Mouse (Mus musculus): ENCODE data around the gene Ndufa11. TPM values are rescaled to one million over a fixed set of nuclear protein-coding genes. Genes with fewer than 3 reads are reported as not detected.

Gene Ndufa11
- total and polyA plus RNA-seq, 2 experiments from 2014 or later = 501 to 728 TPM

DNA sequence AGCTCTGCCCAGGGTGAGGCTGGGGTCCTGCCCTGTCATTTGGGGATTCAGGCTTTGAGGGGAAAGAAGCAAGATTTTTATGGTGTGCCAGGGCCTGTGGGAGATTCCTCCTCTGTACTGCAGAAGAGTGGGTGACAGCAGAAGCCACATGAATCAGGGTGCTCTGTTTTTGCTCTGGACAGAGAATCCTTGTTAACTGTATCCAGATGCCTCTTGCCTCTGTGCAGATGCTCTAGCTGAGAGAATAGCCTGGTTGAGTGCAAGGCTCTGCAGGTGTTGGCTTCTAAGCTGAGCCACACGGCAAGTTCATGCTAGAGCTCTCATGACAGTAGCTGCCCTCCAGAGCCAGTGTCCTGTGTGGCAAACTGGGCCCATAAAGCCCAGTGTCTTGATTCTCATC is 24.2 kb upstream of the Ndufa11 start:
- WGBS = 13% methylated on average over 1 of the region's 1 CpGs
- Histone ChIP-seq H3K4me3 (ENCODE audit: low read length) (no peak overlapping the region), H3K9me3 (ENCODE audit: low read length) (no peaks in the 10 kb centered on the region), H3K4me2 (ENCODE audit: low read depth, low read length) (no peak overlapping the region), H3K4me1 (ENCODE audit: insufficient read depth, low read length) (peaks cover 7% of the 10 kb centered on the region), H3K27me3 (ENCODE audit: insufficient read depth, low read length) (no peaks in the 10 kb centered on the region), H3K27ac (peak overlapping the region; percentile 12; the same call in 1 of the 2 replicates), H3K36me3 (ENCODE audit: insufficient read depth, low read length) (peaks cover 22% of the 10 kb centered on the region), H3K9ac (replicated peaks; ENCODE audit: low read length) (peak overlapping the region; percentile 28; the same call in 1 of the 2 replicates)
- TF ChIP-seq CTCF (IDR thresholded peaks at IDR 0.05; ENCODE audit: low read depth) = no peak
- ATAC-seq (peak; percentile 39), DNase-seq (ENCODE audit: low spot score) (no peak)

- peaks cover 25% of the 10 kb centered on the region for H3K36me3 ChIP-seq (ENCODE audit: insufficient read depth, low read length)
- DNase-seq (ENCODE audit: low spot score) (peak; percentile 85), ATAC-seq (peak; percentile 70)
- H3K27me3 ChIP-seq (ENCODE audit: insufficient read depth, low read length) = no peaks in the 10 kb centered on the region
- no peak for TF ChIP-seq CTCF (IDR thresholded peaks at IDR 0.05; ENCODE audit: low read depth)
- H3K4me1 ChIP-seq (ENCODE audit: insufficient read depth, low read length) = peaks cover 7% of the 10 kb centered on the region
- no peaks in the 10 kb centered on the region for H3K9me3 ChIP-seq (ENCODE audit: low read length)
- no peak overlapping the region for H3K4me2 ChIP-seq (ENCODE audit: low read depth, low read length)
- WGBS = 28% methylated on average over 6 of the region's 6 CpGs
- H3K9ac ChIP-seq (replicated peaks; ENCODE audit: low read length) = peak overlapping the region; percentile 28; the same call in 1 of the 2 replicates
- H3K27ac ChIP-seq = peak overlapping the region; percentile 12; the same call in 1 of the 2 replicates
- H3K4me3 ChIP-seq (ENCODE audit: low read length) = no peak overlapping the region
Measured at GRCm38 (mm10) chr17:56693851-56694310, 23.7 kb upstream of the Ndufa11 start.

- ATAC-seq (no peak), DNase-seq (ENCODE audit: low spot score) (no peak)
- Histone ChIP-seq H3K4me3 (ENCODE audit: low read length) (no peak overlapping the region), H3K4me2 (ENCODE audit: low read depth, low read length) (no peak overlapping the region), H3K27me3 (ENCODE audit: insufficient read depth, low read length) (no peaks in the 10 kb centered on the region), H3K27ac (no peak overlapping the region), H3K9me3 (ENCODE audit: low read length) (no peaks in the 10 kb centered on the region), H3K9ac (replicated peaks; ENCODE audit: low read length) (no peak overlapping the region), H3K36me3 (ENCODE audit: insufficient read depth, low read length) (peaks cover 80% of the 10 kb centered on the region), H3K4me1 (ENCODE audit: insufficient read depth, low read length) (no peaks in the 10 kb centered on the region)
- 86% methylated on average over 2 of the region's 2 CpGs for WGBS
- no peak for TF ChIP-seq CTCF (IDR thresholded peaks at IDR 0.05; ENCODE audit: low read depth)
Measured at GRCm38 (mm10) chr17:56700451-56700850, 17.1 kb upstream of the Ndufa11 start.

DNA sequence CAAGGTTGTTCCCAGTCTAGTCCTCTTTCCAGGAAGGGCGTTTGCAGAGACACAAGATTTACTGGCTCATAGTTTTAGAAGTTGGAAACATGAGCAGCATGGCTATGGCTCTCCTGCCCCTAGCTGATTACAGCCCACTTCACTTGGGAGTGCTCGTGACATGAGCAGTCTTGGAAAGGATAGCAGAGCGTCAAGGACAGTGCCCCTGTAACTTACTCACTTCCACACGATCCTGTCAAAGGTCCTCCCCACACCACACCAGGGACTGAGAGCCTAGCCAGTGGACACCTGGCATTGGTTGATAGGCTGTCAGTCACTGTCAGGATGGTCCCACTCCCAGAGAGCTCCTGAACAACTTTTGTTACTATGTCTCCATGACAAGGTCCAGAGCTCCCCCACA is 14.5 kb upstream of the Ndufa11 start:
- ATAC-seq (no peak), DNase-seq (ENCODE audit: low spot score) (no peak)

GRCm38 (mm10) chr17:56706515-56706914 is 11.1 kb upstream of the Ndufa11 start:
- Histone ChIP-seq H3K4me1 (ENCODE audit: insufficient read depth, low read length) (no peaks in the 10 kb centered on the region), H3K9me3 (ENCODE audit: low read length) (no peaks in the 10 kb centered on the region), H3K4me2 (ENCODE audit: low read depth, low read length) (no peak overlapping the region), H3K36me3 (ENCODE audit: insufficient read depth, low read length) (peaks cover 93% of the 10 kb centered on the region), H3K27ac (no peak overlapping the region), H3K4me3 (ENCODE audit: low read length) (no peak overlapping the region), H3K27me3 (ENCODE audit: insufficient read depth, low read length) (no peaks in the 10 kb centered on the region), H3K9ac (replicated peaks; ENCODE audit: low read length) (no peak overlapping the region)
- TF ChIP-seq CTCF (IDR thresholded peaks at IDR 0.05; ENCODE audit: low read depth) = no peak
- ATAC-seq = no peak
- no peak for DNase-seq (ENCODE audit: low spot score)
- 93% methylated on average over 1 of the region's 1 CpGs for WGBS

More for the DNA sequence above, 14.5 kb upstream of the Ndufa11 start:
- no peak overlapping the region for H3K4me2 ChIP-seq (ENCODE audit: low read depth, low read length)
- TF ChIP-seq CTCF (IDR thresholded peaks at IDR 0.05; ENCODE audit: low read depth) = no peak
- H3K4me1 ChIP-seq (ENCODE audit: insufficient read depth, low read length) = no peaks in the 10 kb centered on the region
- no peaks in the 10 kb centered on the region for H3K27me3 ChIP-seq (ENCODE audit: insufficient read depth, low read length)
- no peaks in the 10 kb centered on the region for H3K9me3 ChIP-seq (ENCODE audit: low read length)
- 90% methylated on average over 4 of the region's 4 CpGs for WGBS
- H3K9ac ChIP-seq (replicated peaks; ENCODE audit: low read length) = no peak overlapping the region
- H3K36me3 ChIP-seq (ENCODE audit: insufficient read depth, low read length) = peaks cover 87% of the 10 kb centered on the region
- H3K27ac ChIP-seq = no peak overlapping the region
- no peak overlapping the region for H3K4me3 ChIP-seq (ENCODE audit: low read length)

DNA sequence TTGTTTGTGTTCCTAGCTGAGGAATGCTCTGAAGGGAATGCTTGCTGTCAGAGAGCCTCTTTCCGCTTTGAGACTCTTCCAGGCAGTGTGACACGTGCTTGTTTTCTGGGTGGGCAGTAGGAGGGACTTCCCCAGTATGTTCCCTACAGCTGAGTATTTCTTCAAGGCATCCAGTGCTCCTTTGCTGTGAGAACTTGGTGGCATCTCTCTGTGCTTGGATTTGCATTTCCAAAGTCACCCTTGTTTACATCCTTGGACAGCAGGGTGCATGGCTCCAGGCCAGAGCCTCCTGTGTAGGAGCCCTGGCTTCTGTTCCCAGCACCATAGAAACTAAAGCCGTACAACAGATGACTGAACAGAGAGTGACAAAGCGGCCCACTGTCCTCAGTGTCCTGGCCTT is 8.9 kb upstream of the Ndufa11 start:
- Histone ChIP-seq H3K9me3 (ENCODE audit: low read length) (no peaks in the 10 kb centered on the region), H3K4me1 (ENCODE audit: insufficient read depth, low read length) (no peaks in the 10 kb centered on the region), H3K27ac (no peak overlapping the region), H3K27me3 (ENCODE audit: insufficient read depth, low read length) (no peaks in the 10 kb centered on the region), H3K9ac (replicated peaks; ENCODE audit: low read length) (no peak overlapping the region), H3K4me2 (ENCODE audit: low read depth, low read length) (no peak overlapping the region), H3K36me3 (ENCODE audit: insufficient read depth, low read length) (peaks cover 83% of the 10 kb centered on the region), H3K4me3 (ENCODE audit: low read length) (no peak overlapping the region)
- 54% methylated on average over 4 of the region's 4 CpGs for WGBS
- DNase-seq (ENCODE audit: low spot score) = peak; percentile 22
- no peak for ATAC-seq
- no peak for TF ChIP-seq CTCF (IDR thresholded peaks at IDR 0.05; ENCODE audit: low read depth)

DNA sequence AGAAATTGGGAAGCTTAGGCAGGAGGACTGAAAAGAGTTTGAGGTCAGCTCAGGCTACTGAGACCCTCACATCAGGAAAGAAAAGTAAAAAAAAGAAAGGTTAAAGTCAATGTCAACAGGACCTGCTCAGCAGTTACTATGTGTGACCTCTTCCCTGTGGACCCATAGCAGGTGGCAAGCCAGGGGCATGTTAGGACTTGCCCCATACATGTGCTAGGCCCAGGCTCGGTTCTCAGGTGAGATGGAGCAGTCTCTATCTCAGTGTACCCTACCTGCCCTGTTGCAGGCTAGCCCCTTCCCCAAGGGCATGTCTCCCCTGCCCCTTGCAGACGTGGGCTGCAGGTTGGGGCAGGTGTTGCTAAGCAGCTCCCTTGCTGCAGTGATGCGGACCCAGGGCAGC is 7.9 kb upstream of the Ndufa11 start:
- no peak for TF ChIP-seq CTCF (IDR thresholded peaks at IDR 0.05; ENCODE audit: low read depth)
- Histone ChIP-seq H3K9me3 (ENCODE audit: low read length) (no peaks in the 10 kb centered on the region), H3K9ac (replicated peaks; ENCODE audit: low read length) (no peak overlapping the region), H3K36me3 (ENCODE audit: insufficient read depth, low read length) (peaks cover 72% of the 10 kb centered on the region), H3K27ac (no peak overlapping the region), H3K4me2 (ENCODE audit: low read depth, low read length) (no peak overlapping the region), H3K27me3 (ENCODE audit: insufficient read depth, low read length) (no peaks in the 10 kb centered on the region), H3K4me1 (ENCODE audit: insufficient read depth, low read length) (no peaks in the 10 kb centered on the region), H3K4me3 (ENCODE audit: low read length) (no peak overlapping the region)
- ATAC-seq = no peak
- WGBS = 83% methylated on average over 3 of the region's 3 CpGs
- DNase-seq (ENCODE audit: low spot score) = no peak
